Mouse (Mus musculus) right cerebral cortex, postnatal 10 days (tissue): Measurements from ENCODE around the gene Chst15.

Experiments
- DNase-seq, 2 experiments: peaks; one replicate each; pipeline ENCODE4 v3.0.0; 2021; ENCODE audit warnings: low spot score in 2 of 2

Gene Chst15

DNA sequence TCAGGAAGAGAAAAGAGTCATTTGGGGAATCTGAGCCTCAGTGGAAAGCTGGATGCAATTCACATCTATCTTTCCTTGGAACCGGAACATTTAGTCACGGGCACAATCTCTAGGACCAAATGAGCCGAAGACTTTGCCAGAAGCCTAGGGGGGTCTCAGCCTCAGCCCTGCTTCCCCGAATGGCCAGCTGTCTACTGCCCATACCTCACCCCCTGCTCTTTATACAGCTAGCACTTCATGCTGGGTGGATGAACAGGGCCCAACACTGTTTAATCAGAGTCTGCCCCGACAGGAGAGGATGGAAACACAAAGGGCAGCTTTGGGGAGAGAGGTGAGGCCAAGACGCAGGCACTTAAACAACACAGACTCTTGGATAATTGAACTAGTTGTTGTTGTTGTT, 53.8 kb downstream of the Chst15 start:
- DNase-seq = no peak

GRCm38 (mm10) chr7:132262696-132263095, 54.3 kb downstream of the Chst15 start:
- DNase-seq = no peak

DNA sequence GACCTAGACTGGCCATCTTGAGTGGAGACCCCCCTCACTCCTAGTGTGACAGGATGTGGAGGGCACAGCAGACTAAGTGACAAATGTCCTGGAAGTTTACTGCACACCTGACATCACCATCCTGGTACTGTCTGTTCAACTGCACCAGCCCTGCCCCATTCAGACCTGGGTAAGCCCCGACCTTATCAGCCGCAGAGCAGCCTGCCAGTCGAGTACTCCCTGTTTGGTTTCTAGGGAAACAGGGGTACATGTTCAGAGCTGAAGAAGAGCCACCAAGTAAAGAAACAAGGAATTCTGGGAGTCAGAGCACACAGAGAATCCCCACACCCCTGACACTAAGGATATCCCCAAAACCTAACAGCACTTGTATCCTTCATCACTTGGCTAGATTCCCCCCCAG, 55.1 kb downstream of the Chst15 start:
- no peak for DNase-seq

DNA sequence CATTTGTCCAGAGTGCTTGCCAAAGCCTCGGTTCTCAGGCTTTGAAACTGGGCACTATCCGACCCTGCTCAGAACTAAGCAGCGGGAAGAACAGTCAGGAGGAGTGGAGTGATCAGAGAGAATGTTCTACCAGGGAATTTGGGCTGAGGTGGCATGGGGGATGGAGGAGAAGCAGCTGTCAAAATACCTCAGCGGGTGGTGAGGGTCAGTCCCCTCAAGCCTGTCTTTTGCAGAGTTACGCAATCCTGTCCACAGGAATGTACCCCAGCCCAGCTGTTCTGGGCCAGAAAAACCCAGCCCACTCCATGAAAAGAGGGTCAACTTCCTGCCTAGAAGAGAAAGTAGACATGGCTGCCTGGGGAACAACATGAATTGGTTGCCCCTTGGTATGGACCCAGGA, 56.4 kb downstream of the Chst15 start:
- no peak for DNase-seq

DNA sequence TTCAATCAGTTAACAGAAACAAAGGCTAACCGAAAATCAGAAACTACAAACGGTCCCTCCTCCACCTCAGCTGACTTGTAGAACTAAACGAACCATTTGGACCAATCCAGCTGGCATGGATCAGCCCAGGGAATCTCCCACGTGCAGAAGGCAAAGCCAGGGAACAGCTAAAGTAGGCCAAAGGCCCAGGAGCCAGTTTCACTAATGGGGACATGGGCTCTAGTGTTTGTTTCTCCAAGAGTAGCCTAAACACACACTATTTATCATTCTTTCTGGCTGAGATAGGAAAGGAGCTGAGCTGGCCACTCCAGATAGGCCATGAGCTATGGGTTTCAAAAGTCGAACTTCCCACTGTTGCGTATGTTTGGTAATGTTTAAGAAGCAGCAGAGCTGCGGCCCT, 58.2 kb downstream of the Chst15 start:
- DNase-seq = peak in 1 of 2 experiments; percentile 57

DNA sequence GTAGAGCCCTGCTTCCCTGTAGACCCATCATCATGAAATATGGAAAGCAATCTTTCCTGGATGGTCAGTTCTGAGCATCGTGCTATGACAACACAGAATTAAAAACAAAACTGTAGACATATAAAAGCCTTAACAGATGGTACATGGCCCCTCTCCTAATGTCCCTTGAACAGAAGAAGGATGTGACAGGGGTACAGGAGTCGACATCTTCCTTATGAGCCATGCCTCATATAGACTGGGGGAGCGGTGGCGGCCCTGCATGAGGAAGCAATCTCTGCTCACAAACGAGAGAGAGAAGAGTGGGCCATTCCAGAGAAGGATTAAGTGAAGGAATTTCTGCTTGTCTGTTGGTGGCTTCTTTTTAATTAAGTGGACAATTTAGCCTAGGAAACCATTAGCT, 58.8 kb downstream of the Chst15 start:
- no peak for DNase-seq

GRCm38 (mm10) chr7:132253513-132253912, 63.5 kb downstream of the Chst15 start:
- peak; percentile 77 to 91 for DNase-seq

GRCm38 (mm10) chr7:132253078-132253477, 64.0 kb downstream of the Chst15 start:
- no peak for DNase-seq

GRCm38 (mm10) chr7:132249563-132250119, 67.4 kb downstream of the Chst15 start:
- DNase-seq = no peak

- DNase-seq = peak; percentile 57 to 61
Measured at GRCm38 (mm10) chr7:132247567-132247966, 69.5 kb downstream of the Chst15 start.

- no peak for DNase-seq
Measured at GRCm38 (mm10) chr7:132247091-132247490, 69.9 kb downstream of the Chst15 start.

GRCm38 (mm10) chr7:132245730-132246129, 71.3 kb downstream of the Chst15 start:
- DNase-seq = no peak

DNA sequence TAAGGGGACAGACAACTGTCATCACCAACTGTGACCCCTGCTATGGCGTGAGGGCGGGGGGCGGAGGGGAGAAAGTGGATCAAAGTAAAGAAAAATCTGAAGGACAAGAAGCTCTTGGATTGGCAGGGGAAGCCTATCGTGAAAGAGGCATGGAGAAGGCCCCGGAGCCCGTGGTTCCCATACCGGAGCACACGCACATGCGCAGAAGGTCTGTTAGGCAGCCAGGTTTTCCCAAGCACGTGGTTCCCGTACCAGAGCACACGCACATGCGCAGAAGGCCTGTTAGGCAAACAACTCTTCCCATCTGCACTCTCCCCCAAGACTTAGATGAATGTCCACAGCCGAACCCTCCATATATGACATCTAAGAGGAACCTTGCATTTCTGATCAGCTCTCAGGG, 72.4 kb downstream of the Chst15 start:
- no peak for DNase-seq

- DNase-seq = no peak
Measured at GRCm38 (mm10) chr7:132243225-132243624, 73.8 kb downstream of the Chst15 start.

- DNase-seq = peak; percentile 57 to 60
Measured at GRCm38 (mm10) chr7:132242617-132243141, 74.3 kb downstream of the Chst15 start.

DNA sequence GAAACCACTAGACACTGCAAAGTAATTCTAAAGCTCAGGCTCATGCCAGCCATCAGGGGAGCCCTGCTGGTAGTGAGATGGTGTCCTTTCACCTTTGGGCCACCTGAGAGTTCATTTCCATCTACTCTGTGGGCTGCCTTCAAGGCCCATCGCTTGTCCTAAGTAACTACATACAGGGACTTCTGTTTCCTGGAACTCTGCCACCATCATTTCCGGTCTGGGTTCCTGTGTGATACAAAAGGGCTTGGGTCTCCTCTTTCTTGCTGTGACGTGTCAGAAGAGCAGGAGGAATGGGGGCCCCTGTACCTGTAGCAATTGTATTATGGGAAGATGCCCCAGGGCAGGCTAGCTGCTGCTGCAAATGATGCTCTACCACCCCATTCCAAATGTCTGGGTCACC, 78.1 kb downstream of the Chst15 start:
- no peak for DNase-seq

DNA sequence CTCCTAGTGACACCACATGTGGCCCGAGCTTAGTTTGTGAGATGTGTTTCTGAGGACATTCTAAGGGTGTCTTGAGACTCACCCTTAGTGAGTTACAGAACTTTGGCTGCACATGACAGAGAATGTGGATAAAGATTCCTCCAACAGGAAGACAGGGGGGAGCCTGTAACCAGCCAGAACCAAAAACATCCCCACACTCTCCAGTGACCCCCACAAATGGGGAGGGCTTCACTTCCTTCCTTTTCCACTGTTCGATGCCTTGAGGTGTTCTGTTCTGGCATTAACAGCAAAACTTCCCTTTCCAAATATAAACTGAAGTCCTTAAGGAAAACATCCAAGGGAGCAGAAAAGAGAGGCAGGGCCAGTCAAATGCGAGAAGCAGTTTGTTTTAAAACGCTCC, 79.8 kb downstream of the Chst15 start:
- no peak for DNase-seq

- peak in 1 of 2 experiments; percentile 33 for DNase-seq
Measured at GRCm38 (mm10) chr7:132236789-132237188, 80.2 kb downstream of the Chst15 start.

- no peak for DNase-seq
Measured at GRCm38 (mm10) chr7:132234250-132234649, 82.8 kb downstream of the Chst15 start.

DNA sequence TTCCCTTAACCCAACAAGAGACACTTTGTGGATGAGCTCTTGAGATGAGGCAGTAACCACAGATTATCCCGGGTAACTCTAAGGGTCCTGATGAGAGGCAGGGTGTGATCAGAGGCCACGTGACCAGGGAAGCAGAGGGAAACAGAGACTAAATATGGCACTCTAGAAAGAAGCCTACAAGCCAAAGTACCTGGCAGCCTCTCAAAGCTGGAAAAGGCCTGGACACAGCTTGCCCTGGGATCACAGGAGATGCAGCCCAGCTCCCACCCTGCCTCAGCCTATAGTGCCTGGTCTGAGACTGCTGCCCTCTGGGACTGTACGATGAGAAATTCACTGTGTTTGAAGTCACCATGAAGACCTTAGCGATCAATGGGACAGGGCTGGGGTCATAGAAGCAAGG, 83.3 kb downstream of the Chst15 start:
- DNase-seq = no peak

DNA sequence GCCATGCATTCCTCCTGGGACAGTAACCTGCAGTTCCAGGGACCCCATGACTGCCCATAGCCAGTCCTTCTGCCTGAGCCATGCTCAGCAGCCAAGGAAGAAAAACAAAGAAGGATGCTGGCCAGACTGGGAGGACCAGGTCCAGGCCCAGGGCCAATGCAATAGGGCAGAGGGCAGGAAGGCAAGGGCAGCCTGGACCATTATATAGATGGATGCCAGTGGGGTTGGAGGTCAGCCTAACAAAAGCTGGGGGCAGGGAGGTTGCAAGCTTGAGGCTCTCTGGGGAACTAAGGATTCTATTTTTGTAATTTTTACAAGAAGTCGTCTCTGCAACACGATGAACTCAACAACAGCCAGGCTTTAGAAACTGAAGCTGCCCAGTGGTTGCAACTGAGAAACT, 84.1 kb downstream of the Chst15 start:
- DNase-seq = no peak

GRCm38 (mm10) chr7:132231476-132231875, 85.6 kb downstream of the Chst15 start:
- no peak for DNase-seq

- no peak for DNase-seq
Measured at GRCm38 (mm10) chr7:132230961-132231360, 86.1 kb downstream of the Chst15 start.

DNA sequence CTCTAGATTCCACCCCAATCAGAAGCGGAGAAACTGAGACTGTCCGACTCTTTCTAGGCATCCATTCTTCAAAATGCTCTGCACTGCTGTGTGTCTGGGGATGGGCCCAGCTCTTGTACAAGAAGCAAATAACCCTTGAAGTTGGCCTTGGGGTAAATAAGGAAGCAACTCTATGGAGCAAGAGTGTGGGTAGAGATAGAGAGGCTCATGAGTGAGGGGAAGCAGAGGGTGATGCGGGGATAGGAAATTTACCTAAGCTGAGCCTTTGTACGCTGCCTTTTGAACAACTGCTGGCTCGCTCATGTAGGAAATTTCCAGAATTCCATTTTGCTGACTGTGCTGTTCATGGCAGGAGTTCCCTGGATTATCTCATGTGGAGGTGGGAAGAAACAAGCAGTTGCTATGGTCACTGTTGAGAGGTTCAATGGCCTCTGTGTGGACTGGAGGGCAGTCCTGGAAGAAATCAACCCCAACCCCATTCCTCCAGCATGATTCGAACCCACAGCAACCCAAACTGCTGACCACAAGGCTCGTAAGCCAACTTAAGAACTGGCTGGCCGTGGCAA, 89.9 kb downstream of the Chst15 start:
- peak in 1 of 2 experiments; percentile 18 for DNase-seq
